Mouse (Mus musculus) urinary bladder, postnatal 14 days (tissue): Measurements from ENCODE around the gene Fpgs.

Experiments
- DNase-seq: peaks from one replicate; pipeline ENCODE4 v3.0.0; 2021; ENCODE audit warnings: low spot score

Fpgs gene

DNA sequence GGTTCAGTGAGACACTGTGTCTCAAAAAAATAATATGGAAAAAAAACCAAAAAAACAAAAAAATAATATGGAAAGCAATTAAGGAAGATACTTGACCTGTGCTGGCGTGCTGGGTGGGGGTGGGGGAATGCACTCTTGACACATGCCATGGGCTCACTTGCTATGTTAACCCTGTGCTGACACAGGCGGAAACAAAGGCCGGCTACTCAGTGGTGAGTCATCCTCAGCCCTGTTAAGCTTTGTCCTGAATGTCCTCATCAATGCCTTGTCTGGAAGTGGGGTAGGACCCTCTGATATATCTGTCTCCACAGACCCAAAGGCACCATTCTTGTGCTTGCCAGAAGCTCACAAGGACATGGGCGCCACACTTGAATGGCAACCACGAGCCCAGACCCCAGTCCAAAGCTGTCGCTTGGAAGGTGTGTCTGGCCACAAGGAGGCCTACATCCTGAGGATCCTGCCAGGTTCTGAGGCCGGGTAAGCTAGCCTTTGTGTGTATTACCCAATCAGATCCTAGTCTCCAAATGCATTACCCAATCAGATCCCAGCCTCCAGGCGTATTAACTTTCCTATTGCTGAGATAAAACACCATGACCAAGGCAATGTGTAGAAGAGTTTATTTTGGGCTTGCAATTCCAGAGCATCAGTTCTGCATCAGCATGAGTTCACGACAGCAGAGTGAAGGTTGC, 31.9 kb downstream of the Fpgs start:
- DNase-seq, result no peak

DNA sequence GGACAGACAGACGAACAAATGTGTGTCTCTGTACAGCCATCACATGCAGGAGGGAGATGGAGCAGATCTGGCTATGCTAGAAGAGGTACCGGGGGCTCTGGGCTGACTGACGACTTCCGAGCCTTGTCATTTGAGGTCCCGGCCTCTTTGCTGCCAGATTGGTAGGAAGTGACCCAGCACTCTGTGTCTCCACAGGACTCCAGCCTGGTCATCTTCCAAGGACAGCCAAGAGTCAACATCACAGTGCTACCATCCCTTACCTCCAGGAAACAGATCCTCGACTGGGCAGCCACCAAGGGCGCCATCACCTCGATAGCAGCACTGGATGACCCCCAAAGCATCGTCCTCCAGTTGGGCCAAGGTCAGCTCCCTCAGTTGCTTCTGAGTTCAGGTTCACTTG, 32.8 kb downstream of the Fpgs start:
- no peak for DNase-seq

DNA sequence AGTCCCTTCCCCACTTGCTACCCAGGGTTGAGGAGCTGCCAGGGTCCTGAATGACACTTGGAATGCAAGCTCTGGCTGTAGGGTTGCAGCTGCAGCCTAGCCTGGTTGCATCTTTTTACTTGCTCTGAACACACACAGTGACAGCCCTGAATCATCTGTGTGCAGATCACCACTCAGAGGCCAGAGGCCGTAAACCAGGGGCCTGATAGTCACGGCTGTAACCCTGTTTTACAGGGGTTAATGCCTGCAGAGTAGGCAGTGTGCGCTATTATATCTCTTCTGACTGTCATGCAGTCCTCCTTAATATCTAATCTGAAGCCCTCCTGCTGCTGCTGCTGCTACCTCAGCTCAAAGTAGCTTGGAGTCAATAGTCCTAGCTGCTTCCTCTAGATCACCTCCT, 34.1 kb downstream of the Fpgs start:
- no peak for DNase-seq

DNA sequence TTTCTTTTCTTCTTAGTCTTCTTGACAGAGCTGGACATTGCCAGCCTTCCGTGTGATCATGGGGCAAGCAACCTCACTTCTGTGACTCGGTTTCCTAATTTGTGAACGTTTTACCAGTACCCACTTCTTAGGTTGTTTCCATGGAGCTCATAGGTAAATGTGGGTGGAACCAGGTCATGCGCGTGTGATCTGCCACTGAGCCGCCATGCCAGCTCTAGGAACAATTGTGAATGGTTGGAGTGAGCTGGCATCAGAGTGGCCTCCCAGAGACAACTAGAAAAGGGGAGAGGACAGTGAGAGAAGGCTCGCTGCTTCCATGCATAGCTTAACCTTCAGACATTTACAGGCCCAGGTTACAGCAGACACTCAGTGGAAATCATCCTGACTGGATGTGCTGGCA, 35.8 kb downstream of the Fpgs start:
- no peak for DNase-seq

DNA sequence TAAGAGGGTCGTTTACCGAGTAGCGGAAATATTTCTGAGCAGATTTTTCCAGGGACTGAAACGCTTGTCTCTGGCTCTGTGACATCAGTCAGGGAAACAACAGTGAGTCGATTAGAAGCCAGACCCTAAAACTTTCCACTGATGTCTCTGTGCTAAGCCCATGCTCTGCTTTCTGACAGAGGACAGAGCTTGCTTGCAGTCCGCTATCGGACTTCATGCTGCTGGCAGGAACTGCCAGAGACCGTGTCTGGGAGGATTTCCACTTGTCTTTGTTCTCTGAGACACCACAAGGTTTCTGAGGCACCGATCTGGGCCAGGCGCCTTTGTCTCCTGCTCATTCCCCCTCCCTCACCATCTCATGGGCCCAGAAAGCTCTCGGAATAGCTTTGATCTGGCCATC, 36.2 kb downstream of the Fpgs start:
- no peak for DNase-seq

DNA sequence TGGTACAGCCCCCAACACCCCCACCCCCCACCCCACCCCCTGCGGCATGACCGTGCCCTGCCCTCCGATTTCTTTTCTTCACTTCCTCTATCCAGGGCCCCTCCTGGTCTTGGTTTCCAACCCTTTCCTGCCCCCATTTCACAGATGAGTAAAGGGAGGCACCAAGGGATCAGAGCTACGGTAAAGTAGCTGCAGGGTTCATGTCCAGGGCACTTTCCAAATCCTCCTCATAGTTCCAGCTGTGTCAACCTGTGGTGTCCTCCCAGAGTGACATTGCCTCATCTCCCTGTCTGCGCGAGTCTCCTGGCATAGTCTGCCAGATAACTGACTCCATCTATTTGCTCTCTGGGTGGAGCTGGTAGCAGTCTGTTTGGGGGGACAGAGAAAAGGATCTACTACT, 38.1 kb downstream of the Fpgs start:
- no peak for DNase-seq

DNA sequence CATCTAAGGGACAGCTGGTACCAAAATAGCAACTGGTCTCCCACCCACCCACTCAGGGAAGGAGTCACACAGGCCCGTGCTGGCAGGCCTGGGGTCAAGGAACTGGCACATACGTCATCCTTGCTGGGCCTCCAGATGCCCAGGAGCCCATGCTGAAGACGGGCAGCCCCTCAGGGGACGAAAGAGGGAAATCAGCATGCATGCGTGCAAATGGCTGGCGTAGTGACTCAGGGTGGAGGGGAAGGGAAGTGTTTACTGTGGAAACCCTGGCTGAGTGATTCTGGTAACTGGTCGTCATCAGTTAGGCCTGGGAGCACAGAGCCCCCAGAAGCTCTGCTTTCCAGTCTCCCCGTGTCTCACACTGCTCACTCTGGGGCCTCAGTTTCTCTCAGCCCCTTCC, 38.6 kb downstream of the Fpgs start:
- no peak for DNase-seq

DNA sequence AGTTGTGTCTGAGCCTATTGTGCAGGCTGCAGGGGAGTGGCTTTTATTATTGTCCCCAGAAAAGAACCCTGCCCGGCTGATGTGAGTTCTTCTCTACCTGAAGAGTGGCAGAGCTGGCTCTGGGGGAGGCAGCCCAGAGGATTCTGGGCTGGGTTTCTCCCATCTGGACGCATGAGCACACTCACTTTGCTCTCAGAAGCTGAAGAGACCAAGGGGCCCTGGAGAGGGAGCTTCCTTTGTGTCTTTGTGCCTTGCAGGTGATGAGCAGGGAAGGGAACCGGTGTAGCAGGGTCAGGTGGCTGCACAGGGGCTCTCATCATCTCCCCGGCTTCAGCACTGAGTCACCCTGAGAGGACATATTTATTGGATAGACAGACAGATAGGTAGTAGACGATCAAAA, 41.7 kb downstream of the Fpgs start:
- DNase-seq, result no peak

DNA sequence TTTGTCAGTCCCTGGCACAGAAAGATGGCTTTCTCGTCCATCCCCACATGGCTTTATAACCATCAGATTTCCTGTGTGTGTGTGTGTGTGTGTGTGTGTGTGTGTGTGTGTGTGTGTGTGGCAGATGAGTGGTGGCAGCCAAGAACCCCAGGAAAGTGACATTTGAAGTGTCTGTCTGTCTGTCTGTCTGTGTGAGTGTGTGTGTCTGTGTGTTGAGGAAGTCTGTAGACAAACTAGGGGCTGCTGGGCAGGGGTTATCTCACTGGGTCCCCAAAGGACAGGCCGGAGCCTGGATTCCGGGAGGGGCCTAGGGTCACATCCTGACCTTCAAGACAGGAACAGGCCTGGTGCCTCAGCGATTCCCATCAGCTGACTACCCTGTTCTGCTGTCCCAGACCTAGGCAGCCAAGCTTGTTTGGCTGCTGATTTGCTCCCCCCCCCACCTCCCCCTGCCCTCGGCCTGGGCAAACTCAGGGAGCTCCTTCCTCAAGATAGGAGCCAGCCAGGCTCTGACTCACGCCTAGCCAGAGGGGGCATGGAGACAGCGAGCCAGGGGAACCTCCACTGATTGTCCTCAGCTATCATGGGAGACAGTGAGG, 42.3 kb downstream of the Fpgs start:
- DNase-seq, result peak; percentile 56

DNA sequence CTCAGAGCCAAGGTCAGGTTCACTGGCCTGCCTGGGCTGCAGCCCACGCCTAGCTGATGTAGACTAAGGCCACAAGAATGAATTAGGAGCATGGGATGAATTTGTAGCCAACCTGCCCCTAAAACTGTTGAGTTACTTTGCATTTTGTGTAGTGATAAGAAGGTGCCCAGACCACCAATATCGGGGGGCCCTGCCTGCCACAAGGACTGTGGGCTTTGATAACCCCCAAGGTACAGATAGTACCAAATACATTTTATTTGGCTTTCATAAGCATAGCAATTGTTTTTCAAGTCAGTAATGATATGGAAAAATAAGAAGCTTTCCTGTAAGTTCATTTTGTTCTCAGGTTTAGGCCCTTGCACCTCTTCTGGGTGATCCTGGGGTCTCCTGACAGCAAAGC, 45.1 kb downstream of the Fpgs start:
- DNase-seq, result no peak

DNA sequence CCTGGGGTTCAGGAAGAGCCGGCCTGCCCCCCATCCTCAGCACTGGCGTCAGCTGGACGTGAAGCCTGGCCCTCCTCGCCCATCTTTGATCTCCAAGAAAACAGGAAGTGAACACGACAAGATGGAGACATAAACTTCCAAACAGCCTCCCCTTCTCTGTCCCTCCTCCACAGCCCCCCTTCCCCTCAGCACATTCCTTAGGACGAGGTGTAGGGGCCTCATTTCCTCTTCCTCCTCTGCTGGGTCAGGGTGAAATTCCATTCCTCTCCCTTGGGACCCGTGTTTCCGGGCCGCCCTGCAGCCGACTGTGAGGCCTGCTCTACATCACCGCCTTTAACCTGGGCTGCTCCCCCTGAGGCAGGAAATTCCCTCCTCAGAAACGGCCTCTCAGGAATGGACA, 48.1 kb downstream of the Fpgs start:
- DNase-seq, result no peak

DNA sequence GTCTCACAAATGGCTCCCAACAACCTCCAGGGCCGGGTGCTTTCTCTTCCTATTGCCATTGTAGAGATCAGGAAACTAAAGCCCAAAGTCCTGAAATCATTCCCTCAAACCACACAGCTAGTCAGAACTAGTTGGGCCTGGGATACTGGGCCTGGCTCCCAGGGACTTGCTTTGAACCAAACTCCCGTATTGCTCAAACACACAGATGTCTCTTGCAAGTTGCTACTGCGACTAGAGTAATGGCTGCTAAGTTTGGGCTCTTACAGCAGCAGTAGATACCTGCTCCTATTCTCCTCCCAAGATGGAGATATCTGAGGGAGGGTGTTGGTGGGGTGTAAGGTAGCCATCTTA, 48.6 kb downstream of the Fpgs start:
- no peak for DNase-seq

DNA sequence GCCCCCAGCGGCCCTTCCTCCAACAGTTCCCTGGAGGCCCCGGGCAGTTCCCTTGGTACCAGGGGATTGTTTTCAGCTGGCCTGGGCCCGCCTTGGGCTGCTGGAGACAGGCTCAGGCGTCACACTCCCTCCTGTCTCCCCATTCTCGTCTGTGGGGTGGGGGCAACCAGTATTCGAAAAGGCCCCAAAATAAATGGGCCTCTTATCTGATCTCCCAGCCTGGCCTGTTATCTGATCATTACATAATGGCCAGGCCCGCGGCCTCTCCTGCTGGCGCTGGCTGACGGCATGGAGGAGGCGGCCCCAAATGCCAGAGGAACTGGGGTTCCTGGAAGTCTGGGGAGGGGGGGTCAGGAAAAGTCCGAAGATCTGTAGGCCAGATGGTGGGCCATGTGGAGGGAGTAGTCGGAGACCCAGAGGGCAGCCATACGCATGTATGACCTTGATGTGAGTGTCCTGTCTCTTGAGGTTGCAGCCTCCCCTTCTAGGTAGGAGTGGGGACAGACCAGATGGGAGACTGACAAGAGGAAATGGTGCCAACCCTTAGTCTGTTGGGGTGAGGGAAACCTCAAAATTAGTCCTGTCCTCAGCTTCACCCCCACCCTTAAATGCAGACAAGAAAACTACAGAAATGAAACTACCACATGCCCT, 49.1 kb downstream of the Fpgs start:
- DNase-seq, result peak; percentile 48

DNA sequence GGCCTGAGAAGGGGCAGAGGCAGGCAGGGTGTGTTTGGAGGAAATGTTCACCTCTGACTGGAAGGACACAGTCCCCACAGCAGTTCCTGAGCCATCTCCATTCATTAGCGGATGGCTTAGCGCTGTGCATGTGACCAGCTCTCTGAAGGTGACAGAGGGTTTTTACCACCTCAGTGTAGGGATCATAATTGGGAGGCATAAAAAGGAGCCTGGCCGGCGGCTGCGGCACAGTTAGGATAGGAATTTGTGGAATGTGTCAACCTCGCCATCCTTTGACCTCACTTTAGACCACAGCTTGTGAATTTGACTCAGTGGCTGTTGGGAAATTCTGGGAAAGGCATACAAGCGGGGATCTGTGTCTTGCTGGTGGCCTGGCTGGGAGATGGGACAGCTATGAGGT, 50.2 kb downstream of the Fpgs start:
- DNase-seq, result no peak

DNA sequence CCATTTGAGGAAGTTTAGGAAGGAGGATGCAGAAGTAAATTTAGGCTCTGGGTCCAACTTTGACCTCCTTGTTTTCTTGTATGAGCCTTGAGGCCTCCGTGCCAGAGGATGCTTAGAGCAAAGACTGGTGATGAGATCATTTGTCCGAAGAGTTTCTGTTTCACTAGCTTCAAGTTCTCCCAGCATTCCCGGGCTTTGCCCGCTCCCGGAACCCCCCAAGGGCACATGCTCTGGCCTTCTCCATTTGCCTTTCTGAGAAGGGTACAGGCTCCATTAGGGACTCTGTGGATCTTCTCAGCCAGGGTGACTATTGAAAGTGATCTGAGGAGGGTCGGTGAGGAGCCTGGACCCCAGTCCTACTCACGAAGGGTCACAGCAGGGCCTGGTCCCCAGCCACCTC, 56.6 kb downstream of the Fpgs start:
- DNase-seq, result no peak

DNA sequence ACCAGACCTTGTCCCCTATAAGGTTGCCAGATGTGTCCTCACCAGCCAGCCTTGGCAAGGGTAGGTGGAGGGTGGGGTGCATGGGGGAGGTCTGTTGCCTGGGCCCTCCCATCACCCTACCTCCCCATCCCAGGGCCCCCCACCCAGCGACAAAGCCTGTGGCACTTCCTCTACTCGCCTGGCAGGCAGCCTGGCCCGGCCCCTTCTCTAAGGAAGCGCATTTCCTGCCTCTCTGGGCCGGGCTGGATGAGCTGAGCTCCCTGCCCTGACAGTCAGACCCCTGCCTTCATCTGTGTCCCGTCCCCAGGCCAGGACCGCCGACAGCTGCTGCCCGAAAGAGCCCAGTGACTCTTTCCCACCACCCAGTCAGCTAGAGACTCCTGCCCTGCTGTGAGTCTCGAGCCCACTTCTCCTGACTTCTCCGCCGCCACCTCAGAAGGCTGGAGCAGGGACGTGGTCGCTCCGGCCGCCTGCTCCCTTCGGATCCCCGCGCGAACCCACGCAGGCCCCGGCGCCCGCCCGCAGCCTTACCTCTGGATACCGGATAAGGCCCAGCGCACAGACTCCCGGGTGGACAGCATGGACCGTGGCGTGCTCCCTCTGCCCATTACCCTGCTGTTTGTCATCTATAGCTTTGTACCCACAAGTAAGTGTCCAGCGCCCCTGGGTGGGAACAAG, 57.4 kb downstream of the Fpgs start, which contains the start of gene Eng:
Gene Eng, plus strand, starts transcription at position 217 of the 678 bp plus-strand sequence.
- peak; percentile 59 for DNase-seq

DNA sequence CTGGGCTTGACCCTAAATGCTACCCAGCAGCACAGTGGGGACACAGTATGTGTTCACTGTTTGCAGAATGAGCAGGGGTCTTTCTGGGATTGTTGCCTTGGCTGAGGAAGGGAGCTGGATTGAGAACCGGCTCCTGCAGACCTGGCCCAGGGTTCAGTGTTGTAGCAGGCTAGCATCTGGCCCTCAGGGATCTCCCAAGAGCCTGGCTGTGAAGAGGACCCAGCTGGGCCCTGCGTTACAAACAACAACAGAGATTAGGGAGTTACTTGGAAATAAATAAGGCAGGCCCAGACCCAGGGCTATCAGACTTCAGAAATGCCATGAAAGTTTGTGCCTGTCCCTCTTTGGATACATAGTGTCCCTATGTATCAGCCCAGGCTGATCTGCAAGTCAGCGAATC, 58.3 kb downstream of the Fpgs start:
- no peak for DNase-seq

DNA sequence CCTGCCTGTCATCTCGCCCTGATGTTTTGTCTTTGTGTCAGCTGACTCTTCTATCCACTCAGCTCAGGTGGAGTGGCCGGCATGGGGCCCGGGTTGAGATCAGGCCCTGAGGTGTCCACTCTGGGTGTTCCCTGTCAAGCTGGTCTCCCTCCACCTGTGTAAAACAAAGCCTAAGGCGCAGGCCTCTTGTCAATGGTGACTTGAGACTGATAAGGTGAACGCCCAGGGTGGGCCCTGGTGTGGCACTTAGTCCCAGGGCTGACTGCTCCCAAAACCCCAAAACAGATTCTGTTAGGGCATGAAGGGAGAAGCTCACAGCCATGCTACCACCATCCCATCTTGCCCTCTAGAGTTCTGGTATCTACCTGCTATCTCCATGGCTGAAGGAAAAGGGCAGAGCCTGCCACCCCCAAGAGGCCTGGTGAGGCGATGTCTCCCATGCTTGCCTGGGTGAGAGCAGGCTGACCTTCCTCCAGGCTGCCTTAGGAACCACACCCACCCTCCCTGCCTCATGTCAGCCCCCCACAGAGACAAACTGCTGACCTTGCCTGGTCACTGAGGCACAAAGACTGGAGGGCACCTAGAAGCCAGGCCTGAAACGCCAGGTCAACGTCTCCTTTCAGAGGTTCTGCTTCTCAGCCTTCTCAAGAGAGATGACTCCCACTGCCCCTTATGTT, 59.0 kb downstream of the Fpgs start:
- no peak for DNase-seq

DNA sequence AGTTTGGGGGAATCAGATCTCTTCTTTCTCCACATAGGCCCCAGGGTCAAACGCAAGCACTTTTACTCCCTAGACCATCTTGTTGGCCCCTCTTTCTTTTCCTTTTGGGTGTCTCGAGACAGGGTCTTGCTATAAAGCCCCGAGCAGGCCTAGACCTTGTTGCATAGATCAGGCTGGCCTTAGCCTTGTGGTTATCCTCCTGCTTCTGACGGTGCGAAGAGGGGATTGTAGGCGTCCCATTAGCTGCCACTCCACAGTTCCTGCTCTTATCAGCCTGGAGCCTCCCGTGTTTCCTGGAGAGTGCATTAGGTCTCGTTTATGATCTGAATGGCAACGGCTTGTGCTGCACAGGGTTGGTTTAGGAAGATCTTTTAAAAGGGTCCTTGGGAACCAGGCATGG, 59.9 kb downstream of the Fpgs start:
- DNase-seq, result no peak

DNA sequence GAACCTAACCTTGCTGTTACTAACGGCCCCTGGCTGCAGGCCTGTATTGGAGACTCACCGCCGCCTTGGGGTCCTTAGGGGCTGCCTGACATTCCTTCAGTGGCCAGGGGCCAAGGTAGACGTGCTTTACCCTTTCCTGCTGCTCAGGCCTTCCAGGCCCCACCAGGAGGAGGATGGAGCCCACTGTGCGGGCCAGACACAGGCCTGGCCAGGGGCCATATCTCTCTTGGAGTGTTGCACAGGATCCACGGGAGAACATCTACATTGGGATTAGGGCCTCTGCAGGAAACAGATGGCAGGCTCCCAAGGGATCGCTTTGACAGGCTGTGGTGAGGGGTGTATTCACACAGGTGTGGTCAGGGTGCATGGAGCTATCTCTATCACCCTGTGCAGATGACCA, 61.1 kb downstream of the Fpgs start:
- DNase-seq, result no peak

DNA sequence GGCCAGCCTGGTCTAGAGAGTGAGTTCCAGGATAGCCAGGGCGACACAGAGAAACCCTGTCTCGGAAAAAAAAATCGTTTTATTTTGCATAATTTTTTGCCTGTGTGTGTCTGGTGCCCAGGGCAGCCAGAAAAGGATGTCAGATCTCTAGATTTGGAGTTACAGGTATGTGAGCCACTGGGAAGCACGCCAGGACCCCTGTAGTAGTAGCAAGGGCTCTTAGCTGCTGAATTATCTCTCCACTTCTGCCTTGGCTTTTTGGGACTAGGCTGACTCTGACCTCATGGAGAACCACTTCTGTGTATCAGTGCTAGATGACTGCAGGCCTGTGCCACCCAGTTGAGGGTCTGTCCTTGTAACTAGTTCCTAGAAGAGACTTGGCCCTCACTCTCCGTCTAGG, 62.1 kb downstream of the Fpgs start:
- no peak for DNase-seq

DNA sequence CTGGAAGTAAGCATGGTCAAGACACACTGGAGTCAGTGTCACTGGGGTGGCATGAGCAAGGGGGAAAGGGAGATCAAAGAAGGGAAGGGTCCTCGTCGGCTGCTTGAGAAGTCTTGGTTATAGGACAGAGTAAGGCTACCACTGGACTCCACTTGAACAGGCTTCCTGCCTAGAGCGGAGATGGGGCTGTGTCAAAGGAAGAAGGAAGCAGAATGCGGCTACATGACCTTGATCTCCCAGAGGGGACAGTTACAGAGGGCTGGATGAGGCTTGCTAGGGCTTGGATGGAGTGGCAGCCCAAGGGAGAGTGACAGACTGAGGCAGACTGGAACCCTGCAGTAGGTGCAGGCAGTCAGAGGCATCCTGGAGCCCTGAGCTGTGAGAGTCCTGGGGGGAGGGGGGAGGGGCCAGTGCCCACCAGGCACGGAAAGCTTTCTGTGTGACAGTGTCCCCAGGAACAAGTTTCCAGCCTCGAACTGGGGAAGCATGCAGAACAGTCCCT, 63.3 kb downstream of the Fpgs start:
- no peak for DNase-seq

DNA sequence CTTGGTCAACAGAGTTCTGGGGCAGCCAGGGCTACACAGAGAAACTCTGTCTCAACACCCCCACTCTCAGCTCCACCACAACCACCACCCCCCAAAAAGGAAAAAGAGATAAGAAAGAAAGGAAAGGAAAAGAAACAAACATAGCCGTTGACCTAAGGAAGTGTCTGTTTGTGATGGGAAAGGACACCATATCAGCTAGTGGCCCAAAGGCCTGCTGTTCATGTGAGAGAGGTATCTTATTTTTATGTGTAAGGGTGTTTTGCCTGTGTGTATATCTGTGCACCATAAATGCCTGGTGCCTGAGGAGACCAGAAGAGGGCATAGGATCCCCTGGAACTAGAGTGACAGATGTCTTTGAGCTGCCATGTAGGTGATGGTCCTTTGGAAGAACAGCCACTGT, 64.3 kb downstream of the Fpgs start:
- no peak for DNase-seq
